Mouse (Mus musculus) lung, postnatal 0 days (tissue): ENCODE results near the gene Serpine1. TPM values are rescaled to one million over a fixed set of nuclear protein-coding genes. Genes with fewer than 3 reads are reported as not detected.

Source experiments
- ATAC-seq: fragments of 200-750 bp; cut with Nextera tagmentation; 2 replicates; pipeline ENCODE4 v1.8.0; 2017; ENCODE audit warnings: moderate library complexity
- DNase-seq: peaks from one replicate; pipeline ENCODE4 v3.0.0-alpha.2; 2016; ENCODE audit warnings: low spot score
- H3K27ac ChIP-seq: fragments of 300-500 bp; sonication (generic); 2 replicates; pipeline ENCODE4 v1.5.1; 2014; ENCODE audit warnings: antibody characterized with exemption, mild to moderate bottlenecking, low read length, mixed read lengths
- H3K27me3 ChIP-seq: fragments of 300-500 bp; sonication (generic); replicated peaks from 2 replicates; pipeline ENCODE4 v1.6.1; 2014; ENCODE audit warnings: low read length, mixed read lengths; ENCODE audit not compliant: insufficient read depth
- H3K36me3 ChIP-seq: fragments of 300-500 bp; sonication (generic); 2 replicates; pipeline ENCODE4 v1.6.1; 2014; ENCODE audit warnings: low read length, mixed read lengths; ENCODE audit not compliant: insufficient read depth
- H3K4me1 ChIP-seq: fragments of 300-500 bp; sonication (generic); 2 replicates; pipeline ENCODE4 v1.6.1; 2014; ENCODE audit warnings: antibody characterized with exemption, low read depth, low read length, mixed read lengths; ENCODE audit not compliant: insufficient read depth
- H3K4me2 ChIP-seq: fragments of 300-500 bp; sonication (generic); replicated peaks from 2 replicates; pipeline ENCODE4 v1.6.1; 2014; ENCODE audit warnings: low read depth, mild to moderate bottlenecking, low read length, moderate library complexity, mixed read lengths
- H3K4me3 ChIP-seq: fragments of 300-500 bp; sonication (generic); 2 replicates; pipeline ENCODE4 v1.5.1; 2014; ENCODE audit warnings: low read depth, low read length
- H3K9ac ChIP-seq: fragments of 300-500 bp; sonication (generic); replicated peaks from 2 replicates; pipeline ENCODE4 v1.6.1; 2014; ENCODE audit warnings: low read depth, mild to moderate bottlenecking
- H3K9me3 ChIP-seq: fragments of 300-500 bp; sonication (generic); 2 replicates; pipeline ENCODE4 v1.6.1; 2016; ENCODE audit warnings: low read length, mixed read lengths
- CTCF ChIP-seq: IDR thresholded peaks from 2 replicates; pipeline ENCODE4 v1.5.1; 2016; ENCODE audit warnings: antibody characterized with exemption, mild to moderate bottlenecking
- EP300 ChIP-seq: IDR thresholded peaks from 2 replicates; pipeline ENCODE4 v1.6.1; 2016; ENCODE audit warnings: antibody characterized with exemption, mild to moderate bottlenecking, control low read depth
- WGBS: fragments of 180-500 bp; shearing (Covaris S2); extraction: QIAGEN DNeasy Blood & Tissue Kit; methylation state at CpG from one replicate; pipeline ENCODE4 v1.1.7; 2014; 5-methylcytosine and 5-hydroxymethylcytosine counted together
- polyA plus RNA-seq: library from polyadenylated mRNA; unstranded; fragments of >200 nt; fragmentation: Nextera tagmentation; extraction: Ambion mirVana; gene quantifications from 2 replicates; pipeline ENCODE4 v1.2.1, GENCODE M21; 2015

Gene Serpine1
- polyA plus RNA-seq, 1 experiment from 2014 or later, result 1.1 TPM

DNA sequence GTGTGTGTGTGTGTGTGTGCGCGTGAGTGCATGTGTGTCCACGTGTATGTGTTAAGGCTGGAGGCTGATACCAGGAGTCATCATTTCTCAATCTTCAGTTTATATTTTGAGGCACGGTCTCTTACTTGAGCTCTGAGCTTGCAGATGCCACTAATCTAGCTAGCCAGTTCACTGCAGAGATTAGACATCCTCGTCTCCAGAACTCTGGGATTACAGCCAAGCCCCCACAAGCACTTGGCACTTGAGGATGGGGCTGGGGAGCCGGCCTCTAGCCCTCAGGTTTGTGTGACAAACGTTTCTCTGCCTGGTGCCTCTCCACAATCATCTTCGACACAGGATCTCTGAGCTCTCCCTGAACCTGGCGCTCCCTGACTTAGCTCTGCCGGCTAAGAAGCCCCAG, 18.8 kb upstream of the Serpine1 start:
- 0 out of 2 replicates have a peak, but pooled peaks cover 2% of the 10 kb centered on the region for H3K4me1 ChIP-seq
- no peaks in the 10 kb centered on the region for H3K27me3 ChIP-seq
- no peak overlapping the region for H3K9ac ChIP-seq
- H3K36me3 ChIP-seq, result no peaks in the 10 kb centered on the region
- DNase-seq (no peak), ATAC-seq (no peak)
- no peak overlapping the region for H3K4me3 ChIP-seq
- TF ChIP-seq EP300, result no peak
- TF ChIP-seq CTCF, result no peak
- H3K27ac ChIP-seq, result no peak overlapping the region
- whole genome bisulfite sequencing, result 54% methylated on average over 10 of the region's 10 CpGs
- no peak overlapping the region for H3K4me2 ChIP-seq
- no peaks in the 10 kb centered on the region for H3K9me3 ChIP-seq

DNA sequence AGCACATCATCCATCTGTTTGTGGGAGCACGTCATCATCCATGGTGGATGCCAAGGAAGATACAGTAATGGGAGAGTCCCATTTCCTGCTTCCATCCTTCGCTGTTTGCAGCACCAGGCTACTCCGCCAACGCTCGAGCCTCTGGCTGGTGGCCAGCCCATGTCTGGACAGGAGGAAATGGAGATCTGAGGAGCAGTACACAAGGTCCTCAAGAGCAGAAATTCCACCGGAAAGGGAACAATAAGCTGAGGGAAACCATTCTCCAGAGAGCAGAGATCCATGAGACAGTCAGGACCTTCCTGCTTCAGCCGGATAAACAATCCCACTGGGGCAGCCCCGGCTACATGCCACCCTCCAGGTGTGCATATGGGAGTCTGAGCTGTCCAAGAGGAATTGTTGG, 15.3 kb upstream of the Serpine1 start:
- H3K4me1 ChIP-seq, result no peaks in the 10 kb centered on the region
- WGBS, result 51% methylated on average over 8 of the region's 8 CpGs
- TF ChIP-seq EP300 (peak; percentile 97), CTCF (no peak)
- no peak overlapping the region for H3K4me2 ChIP-seq
- ATAC-seq (peak; percentile 91), DNase-seq (peak; percentile 80)
- no peaks in the 10 kb centered on the region for H3K9me3 ChIP-seq
- no peak overlapping the region for H3K4me3 ChIP-seq
- no peaks in the 10 kb centered on the region for H3K36me3 ChIP-seq
- no peak overlapping the region for H3K27ac ChIP-seq
- no peak overlapping the region for H3K9ac ChIP-seq
- no peaks in the 10 kb centered on the region for H3K27me3 ChIP-seq

DNA sequence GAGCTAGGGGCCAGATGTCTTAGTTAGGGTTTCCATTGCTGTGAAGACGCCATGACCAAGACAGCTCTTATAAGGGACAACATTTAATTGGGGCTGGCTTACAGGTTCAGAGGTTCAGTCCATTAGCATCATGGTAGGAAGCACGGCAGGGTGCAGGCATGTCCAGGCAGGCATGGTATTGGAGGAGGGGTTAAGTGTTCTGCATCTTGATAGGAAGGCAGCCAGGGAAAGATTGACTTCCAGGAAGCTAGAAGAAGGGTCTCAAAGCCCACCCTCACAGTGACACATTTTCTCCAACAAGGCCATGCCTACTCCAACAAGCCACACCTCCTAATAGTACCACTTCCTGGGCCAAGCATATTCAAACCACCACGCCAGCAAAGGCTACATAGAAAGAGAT, 13.7 kb upstream of the Serpine1 start:
- WGBS, result 80% methylated on average over 3 of the region's 3 CpGs
- ATAC-seq (no peak), DNase-seq (no peak)
- Histone ChIP-seq H3K4me2 (no peak overlapping the region), H3K9ac (no peak overlapping the region), H3K27me3 (no peaks in the 10 kb centered on the region), H3K4me3 (no peak overlapping the region), H3K36me3 (no peaks in the 10 kb centered on the region), H3K27ac (no peak overlapping the region), H3K4me1 (no peaks in the 10 kb centered on the region), H3K9me3 (no peaks in the 10 kb centered on the region)
- TF ChIP-seq CTCF (no peak), EP300 (no peak)

DNA sequence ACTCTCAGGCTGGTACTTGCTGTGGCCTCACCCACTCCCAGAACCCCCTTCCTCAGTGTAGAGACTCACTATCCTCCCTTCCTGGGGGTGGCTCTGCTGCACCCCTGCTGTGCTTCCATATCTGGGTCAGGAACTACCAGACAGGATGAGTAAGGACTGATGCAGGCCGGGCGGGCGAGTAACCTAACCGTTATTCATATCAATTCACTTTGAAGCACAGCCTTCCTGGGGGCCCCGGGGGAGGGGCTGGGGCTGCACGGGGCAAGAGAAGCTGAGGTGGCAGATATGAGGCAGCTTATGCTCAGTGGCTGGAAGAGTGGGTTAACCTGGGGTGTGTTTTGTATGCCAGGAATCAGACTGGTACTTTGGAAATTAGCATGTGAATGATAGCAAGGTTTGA, 13.0 kb upstream of the Serpine1 start:
- TF ChIP-seq CTCF, result no peak
- Histone ChIP-seq H3K9ac (no peak overlapping the region), H3K4me3 (no peak overlapping the region), H3K27me3 (no peaks in the 10 kb centered on the region), H3K4me1 (no peaks in the 10 kb centered on the region), H3K4me2 (no peak overlapping the region), H3K9me3 (no peaks in the 10 kb centered on the region), H3K36me3 (no peaks in the 10 kb centered on the region), H3K27ac (no peak overlapping the region)
- ATAC-seq (no peak), DNase-seq (no peak)
- 79% methylated on average over 6 of the region's 6 CpGs for WGBS

DNA sequence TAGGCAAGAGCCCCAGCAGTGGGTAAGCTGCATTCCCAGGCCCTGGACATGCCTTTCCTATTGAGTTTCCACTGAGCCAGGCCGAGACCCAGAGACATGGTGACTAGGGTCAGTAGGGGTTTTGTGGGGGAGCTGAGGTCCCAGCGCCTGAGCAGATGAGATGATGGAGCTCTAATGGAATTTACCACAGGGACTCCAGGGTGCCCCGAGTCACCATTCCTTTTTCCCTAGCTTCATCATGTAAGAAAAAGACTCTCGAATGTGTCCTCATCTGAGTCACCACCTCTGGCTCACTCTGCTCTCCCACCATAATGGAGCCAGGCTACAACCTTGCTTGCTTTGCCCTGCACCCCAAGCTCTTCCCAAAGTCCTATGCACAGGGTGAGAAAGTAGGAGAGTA, 11.0 kb upstream of the Serpine1 start:
- DNase-seq (no peak), ATAC-seq (no peak)
- H3K4me1 ChIP-seq, result peaks cover 7% of the 10 kb centered on the region
- H3K27ac ChIP-seq, result no peak overlapping the region
- no peaks in the 10 kb centered on the region for H3K36me3 ChIP-seq
- no peak overlapping the region for H3K9ac ChIP-seq
- H3K27me3 ChIP-seq, result no peaks in the 10 kb centered on the region
- H3K4me3 ChIP-seq, result no peak overlapping the region
- TF ChIP-seq EP300, result no peak
- TF ChIP-seq CTCF, result no peak
- no peaks in the 10 kb centered on the region for H3K9me3 ChIP-seq
- no peak overlapping the region for H3K4me2 ChIP-seq
- 86% methylated on average over 4 of the region's 4 CpGs for WGBS

DNA sequence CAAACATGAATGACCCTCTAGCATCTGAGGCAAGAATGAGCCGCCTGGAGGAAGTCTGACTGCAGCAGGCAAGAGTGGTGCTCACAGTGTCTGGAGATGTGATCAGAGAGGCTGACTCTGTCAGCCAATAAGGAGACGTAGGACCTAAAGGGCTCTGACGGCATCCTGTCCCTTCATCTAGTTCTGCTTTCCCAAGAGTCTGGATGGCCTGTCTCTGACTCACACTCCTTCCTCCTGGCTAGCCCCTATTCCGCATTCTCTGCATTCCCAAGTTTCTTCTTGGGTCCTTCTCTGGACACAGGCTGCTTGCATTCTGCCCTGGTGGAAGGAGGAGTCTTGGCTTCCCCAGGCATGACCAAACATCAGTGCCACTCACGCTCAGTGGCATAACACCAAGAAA, 7.8 kb upstream of the Serpine1 start:
- Histone ChIP-seq H3K9ac (no peak overlapping the region), H3K4me2 (no peak overlapping the region), H3K4me3 (no peak overlapping the region), H3K36me3 (no peaks in the 10 kb centered on the region), H3K9me3 (no peaks in the 10 kb centered on the region), H3K4me1 (peaks cover 29% of the 10 kb centered on the region), H3K27me3 (no peaks in the 10 kb centered on the region), H3K27ac (peak overlapping the region; percentile 74)
- WGBS, result 11% methylated on average over 5 of the region's 5 CpGs
- TF ChIP-seq EP300 (peak; percentile 80; the same call in 1 of the 2 replicates), CTCF (peak; percentile 12; the same call in 1 of the 2 replicates)
- peak; percentile 97 for DNase-seq
- peak; percentile 88 for ATAC-seq

DNA sequence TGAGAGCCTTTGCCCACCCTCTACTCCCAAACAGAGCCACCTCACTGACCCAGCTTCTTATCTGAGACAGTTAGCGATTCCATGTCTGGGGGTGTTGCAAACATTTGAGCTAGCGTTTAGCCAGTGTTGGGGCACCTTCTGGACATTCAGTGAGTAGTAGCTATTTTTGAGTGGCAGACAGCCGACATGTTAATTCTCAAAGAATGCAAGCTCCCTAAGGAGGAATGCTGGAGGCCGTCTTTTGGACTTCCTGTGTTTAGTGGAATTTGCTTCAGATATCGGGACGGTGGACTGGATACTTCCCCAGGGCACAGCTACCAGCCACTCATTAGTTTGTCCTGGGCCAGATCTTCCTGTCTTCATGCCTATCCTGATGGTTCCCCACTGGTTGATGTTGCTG, 6.5 kb upstream of the Serpine1 start:
- 4% methylated on average over 6 of the region's 6 CpGs for WGBS
- Histone ChIP-seq H3K27me3 (no peaks in the 10 kb centered on the region), H3K4me3 (no peak overlapping the region), H3K36me3 (no peaks in the 10 kb centered on the region), H3K9ac (no peak overlapping the region), H3K9me3 (no peaks in the 10 kb centered on the region), H3K4me1 (peaks cover 39% of the 10 kb centered on the region), H3K4me2 (no peak overlapping the region), H3K27ac (peak overlapping the region; percentile 74)
- ATAC-seq, result no peak
- TF ChIP-seq CTCF, result no peak
- TF ChIP-seq EP300, result no peak
- peak; percentile 50 for DNase-seq
